Mouse (Mus musculus): ENCODE measurements at regions not wholly inside any gene's neighbourhood (a gene's known extent, or its start where the extent isn't known, plus 50 kb on each side); places are given as distances from the start of the nearest gene placed in this dataset.
A peak's percentile ranks its signal among the peaks of the same experiment; 100 is the strongest.

DNA sequence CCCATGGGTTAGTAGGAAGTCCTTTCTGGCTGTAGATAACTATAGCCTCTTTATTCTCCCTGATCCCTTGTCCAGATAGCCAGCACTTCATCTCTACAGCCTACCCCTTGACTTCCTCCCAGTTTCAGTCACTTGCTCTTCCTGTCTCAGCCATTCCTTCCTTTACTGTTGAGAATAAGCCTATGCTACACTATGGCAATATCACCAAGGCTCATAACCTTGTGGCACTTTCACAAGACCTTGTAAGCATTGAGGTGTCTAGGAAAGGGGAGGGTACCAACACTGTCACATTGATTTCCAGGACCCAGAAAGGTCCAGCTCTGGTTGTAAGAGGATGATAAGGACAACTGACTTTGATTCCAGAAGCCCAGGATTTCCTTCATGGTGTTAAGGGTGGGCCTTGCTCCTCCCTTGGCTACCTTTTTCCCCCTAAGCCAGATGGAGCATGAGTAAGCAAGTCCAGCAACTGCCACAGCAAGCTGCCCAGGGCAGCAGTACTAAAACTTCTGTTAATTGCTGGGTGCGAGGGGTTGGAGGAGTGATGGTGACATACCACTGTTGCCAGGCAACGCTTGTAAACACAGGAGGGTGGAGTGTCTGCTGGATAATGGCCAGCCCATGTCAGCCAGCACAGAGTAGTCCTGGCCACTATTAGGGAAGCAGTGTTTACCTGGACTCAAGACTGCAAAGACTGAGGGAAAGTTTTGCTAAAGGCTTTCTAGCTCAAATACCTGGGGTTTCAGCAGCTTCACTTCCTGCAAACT, 75.7 kb downstream of the Ankrd16 start:
- 13% methylated on average over 2 of the region's 2 CpGs for WGBS (ENCODE audit: insufficient replicate concordance)
- Histone ChIP-seq H3K27ac (replicated peaks) (no peak overlapping the region), H3K9me3 (replicated peaks) (no peaks in the 10 kb centered on the region), H3K27me3 (no peaks in the 10 kb centered on the region), H3K9ac (no peak overlapping the region), H3K4me1 (replicated peaks) (no peaks in the 10 kb centered on the region), H3K36me3 (replicated peaks) (no peaks in the 10 kb centered on the region), H3K4me3 (replicated peaks) (no peak overlapping the region), H3K4me2 (no peak overlapping the region)
- no peak for ATAC-seq (ENCODE audit: insufficient read depth)

GRCm38 (mm10) chr2:11869983-11870382, 92.3 kb downstream of the Ankrd16 start:
- Histone ChIP-seq H3K4me1 (replicated peaks) (no peaks in the 10 kb centered on the region), H3K4me3 (replicated peaks) (no peak overlapping the region), H3K4me2 (no peak overlapping the region), H3K9ac (no peak overlapping the region), H3K27me3 (no peaks in the 10 kb centered on the region), H3K9me3 (replicated peaks) (no peaks in the 10 kb centered on the region), H3K27ac (replicated peaks) (no peak overlapping the region), H3K36me3 (replicated peaks) (no peaks in the 10 kb centered on the region)
- no peak for ATAC-seq (ENCODE audit: insufficient read depth)
- 21% methylated on average over 2 of the region's 2 CpGs for WGBS (ENCODE audit: insufficient replicate concordance)

DNA sequence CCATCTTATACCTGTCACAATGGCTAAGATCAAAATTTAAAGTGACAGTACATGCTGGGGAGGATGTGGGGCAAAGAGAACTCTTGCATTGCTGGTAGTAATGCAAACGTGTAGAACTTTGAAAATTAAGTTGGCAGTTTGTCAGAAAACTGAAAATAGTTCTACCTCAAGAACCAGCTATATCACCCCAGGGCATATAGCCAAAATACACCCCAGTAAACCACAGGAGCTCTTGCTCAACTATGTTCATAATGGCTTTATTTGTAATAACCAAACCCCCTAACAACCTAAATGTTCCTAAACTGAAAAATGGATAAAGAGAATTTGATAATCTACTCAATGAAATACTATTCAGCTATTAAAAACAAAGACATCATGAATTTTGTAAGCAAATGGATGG, 102.3 kb downstream of the Ankrd16 start:
- H3K4me1 ChIP-seq (replicated peaks): no peaks in the 10 kb centered on the region
- no peaks in the 10 kb centered on the region for H3K9me3 ChIP-seq (replicated peaks)
- no peaks in the 10 kb centered on the region for H3K27me3 ChIP-seq
- 8% methylated on average over 1 of the region's 1 CpGs for WGBS (ENCODE audit: insufficient replicate concordance)
- H3K9ac ChIP-seq: no peak overlapping the region
- H3K36me3 ChIP-seq (replicated peaks): no peaks in the 10 kb centered on the region
- no peak overlapping the region for H3K27ac ChIP-seq (replicated peaks)
- H3K4me3 ChIP-seq (replicated peaks): no peak overlapping the region
- H3K4me2 ChIP-seq: no peak overlapping the region
- ATAC-seq (ENCODE audit: insufficient read depth): no peak

DNA sequence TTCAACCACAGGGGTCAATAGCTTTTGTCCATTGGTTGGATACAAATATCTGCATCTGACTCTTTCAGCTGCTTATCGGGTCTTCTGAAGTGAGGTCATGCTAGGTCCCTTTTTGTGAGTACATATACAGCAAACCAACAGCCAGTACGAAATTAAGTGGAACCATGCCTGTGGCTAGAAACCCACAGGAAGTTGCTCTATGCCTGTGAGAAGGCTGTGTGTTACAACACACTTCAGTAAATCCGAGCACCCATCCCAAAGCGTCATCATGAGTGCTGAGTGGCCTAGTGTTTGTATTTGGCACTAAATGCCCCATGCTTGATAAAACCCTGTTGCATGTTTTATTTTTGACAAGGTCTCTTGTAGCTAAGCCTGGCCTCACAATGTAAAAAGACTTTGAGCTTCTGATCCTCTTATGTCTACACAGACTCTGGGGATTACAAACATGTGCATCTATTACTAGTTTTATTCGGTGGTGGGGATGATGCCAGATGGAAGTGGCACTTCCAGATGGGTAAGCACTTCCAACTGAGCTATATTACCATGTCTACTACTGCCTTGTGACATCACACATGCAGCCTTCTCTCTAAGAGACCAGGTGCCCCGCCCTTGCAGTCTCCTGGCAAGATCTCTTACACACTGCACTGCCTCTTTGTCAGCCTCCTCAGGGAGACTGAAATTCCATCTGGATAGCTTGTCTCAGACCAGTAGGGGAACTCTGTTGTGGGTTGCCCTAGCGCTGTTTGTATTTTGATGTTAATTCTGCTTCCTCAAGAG, 117.3 kb downstream of the Ankrd16 start:
- Histone ChIP-seq H3K4me2 (no peak overlapping the region), H3K27me3 (no peaks in the 10 kb centered on the region), H3K9me3 (replicated peaks) (no peaks in the 10 kb centered on the region), H3K9ac (no peak overlapping the region), H3K4me3 (replicated peaks) (no peak overlapping the region), H3K36me3 (replicated peaks) (no peaks in the 10 kb centered on the region), H3K4me1 (replicated peaks) (no peaks in the 10 kb centered on the region), H3K27ac (replicated peaks) (no peak overlapping the region)
- ATAC-seq (ENCODE audit: insufficient read depth): no peak
- 31% methylated on average over 7 of the region's 7 CpGs for WGBS (ENCODE audit: insufficient replicate concordance)

GRCm38 (mm10) chr2:11899698-11900660, 122.3 kb downstream of the Ankrd16 start:
- Histone ChIP-seq H3K4me3 (replicated peaks) (no peak overlapping the region), H3K27me3 (no peaks in the 10 kb centered on the region), H3K27ac (replicated peaks) (no peak overlapping the region), H3K36me3 (replicated peaks) (no peaks in the 10 kb centered on the region), H3K9me3 (replicated peaks) (no peaks in the 10 kb centered on the region), H3K4me2 (no peak overlapping the region), H3K9ac (no peak overlapping the region), H3K4me1 (replicated peaks) (no peaks in the 10 kb centered on the region)
- WGBS (ENCODE audit: insufficient replicate concordance): 63% methylated on average over 11 of the region's 11 CpGs
- ATAC-seq (ENCODE audit: insufficient read depth): no peak

GRCm38 (mm10) chr2:11914782-11915181, 137.1 kb downstream of the Ankrd16 start:
- no peak overlapping the region for H3K9ac ChIP-seq
- H3K4me3 ChIP-seq (replicated peaks): no peak overlapping the region
- no peaks in the 10 kb centered on the region for H3K27me3 ChIP-seq
- ATAC-seq (ENCODE audit: insufficient read depth): peak; percentile 81
- WGBS (ENCODE audit: insufficient replicate concordance): 42% methylated on average over 1 of the region's 1 CpGs
- no peaks in the 10 kb centered on the region for H3K36me3 ChIP-seq (replicated peaks)
- no peak overlapping the region for H3K4me2 ChIP-seq
- H3K27ac ChIP-seq (replicated peaks): no peak overlapping the region
- no peaks in the 10 kb centered on the region for H3K4me1 ChIP-seq (replicated peaks)
- no peaks in the 10 kb centered on the region for H3K9me3 ChIP-seq (replicated peaks)

DNA sequence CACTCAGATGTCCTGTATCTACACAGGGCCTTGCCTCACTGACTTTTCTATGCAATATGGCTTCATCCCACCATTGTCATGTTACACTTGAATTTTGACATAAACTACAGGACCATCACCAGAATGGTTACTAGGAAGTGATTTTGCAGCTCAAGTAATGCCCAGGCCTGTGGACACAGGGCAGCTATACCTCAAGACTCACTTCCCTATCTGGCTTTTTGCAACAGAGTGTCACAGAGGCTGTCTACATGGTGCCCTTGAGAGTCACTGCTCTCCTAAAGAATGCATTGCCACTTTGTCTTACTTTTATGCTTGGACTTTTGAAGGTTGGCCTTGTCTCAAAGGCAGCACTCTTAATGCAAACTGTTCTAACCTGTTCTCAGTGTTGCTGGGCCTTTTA, 139.7 kb downstream of the Ankrd16 start:
- no peak overlapping the region for H3K4me3 ChIP-seq (replicated peaks)
- H3K36me3 ChIP-seq (replicated peaks): no peaks in the 10 kb centered on the region
- no peak overlapping the region for H3K4me2 ChIP-seq
- no peak overlapping the region for H3K9ac ChIP-seq
- no peaks in the 10 kb centered on the region for H3K9me3 ChIP-seq (replicated peaks)
- no peak for ATAC-seq (ENCODE audit: insufficient read depth)
- H3K4me1 ChIP-seq (replicated peaks): no peaks in the 10 kb centered on the region
- H3K27ac ChIP-seq (replicated peaks): no peak overlapping the region
- H3K27me3 ChIP-seq: no peaks in the 10 kb centered on the region

DNA sequence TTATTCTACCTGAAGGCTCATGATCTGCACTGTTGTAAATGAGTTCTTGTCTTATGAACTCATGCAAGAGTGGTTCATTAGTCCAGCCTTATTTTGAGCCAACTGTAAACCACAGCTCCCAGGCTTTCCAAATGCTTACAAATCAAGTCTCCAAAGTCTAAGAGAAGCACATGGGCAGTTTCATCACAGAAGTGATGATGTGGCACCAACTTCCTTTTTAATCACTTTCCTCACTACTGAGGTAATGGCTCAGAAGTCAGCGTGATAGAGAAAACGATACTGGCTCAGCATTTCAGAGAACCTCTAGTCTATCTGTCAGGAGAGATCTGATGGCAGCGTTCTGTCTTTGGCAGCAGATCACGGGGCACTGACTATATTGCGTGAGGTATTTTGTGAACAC, 140.4 kb downstream of the Ankrd16 start:
- H3K9me3 ChIP-seq (replicated peaks): no peaks in the 10 kb centered on the region
- 63% methylated on average over 5 of the region's 5 CpGs for WGBS (ENCODE audit: insufficient replicate concordance)
- H3K27me3 ChIP-seq: no peaks in the 10 kb centered on the region
- H3K27ac ChIP-seq (replicated peaks): no peak overlapping the region
- H3K9ac ChIP-seq: no peak overlapping the region
- no peak overlapping the region for H3K4me3 ChIP-seq (replicated peaks)
- ATAC-seq (ENCODE audit: insufficient read depth): no peak
- no peaks in the 10 kb centered on the region for H3K36me3 ChIP-seq (replicated peaks)
- H3K4me2 ChIP-seq: no peak overlapping the region
- no peaks in the 10 kb centered on the region for H3K4me1 ChIP-seq (replicated peaks)

DNA sequence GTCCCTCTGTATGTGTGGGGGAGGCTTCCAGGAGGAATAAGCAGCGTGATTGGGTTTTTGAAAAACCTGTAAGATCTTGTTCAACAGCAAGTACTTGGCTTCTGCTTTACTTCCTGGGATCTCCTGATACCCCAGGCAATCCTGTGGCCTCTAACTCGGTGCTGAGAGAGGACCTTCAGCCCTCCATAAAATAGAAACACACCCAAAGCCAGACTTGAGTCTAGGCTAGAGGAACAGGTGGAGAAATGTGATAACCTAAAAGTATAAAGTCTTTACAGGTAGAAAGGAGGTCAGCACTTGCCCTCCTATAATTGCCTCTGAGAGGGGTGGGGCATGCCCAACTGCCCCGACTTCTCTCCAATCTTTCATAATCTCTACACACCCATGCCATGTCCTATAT, 183.1 kb downstream of the Ankrd16 start:
- Histone ChIP-seq H3K9ac (no peak overlapping the region), H3K27ac (replicated peaks) (no peak overlapping the region), H3K4me3 (replicated peaks) (no peak overlapping the region), H3K36me3 (replicated peaks) (no peaks in the 10 kb centered on the region), H3K4me1 (replicated peaks) (no peaks in the 10 kb centered on the region), H3K4me2 (no peak overlapping the region), H3K27me3 (no peaks in the 10 kb centered on the region), H3K9me3 (replicated peaks) (no peaks in the 10 kb centered on the region)
- no peak for ATAC-seq (ENCODE audit: insufficient read depth)
- 47% methylated on average over 3 of the region's 3 CpGs for WGBS (ENCODE audit: insufficient replicate concordance)

DNA sequence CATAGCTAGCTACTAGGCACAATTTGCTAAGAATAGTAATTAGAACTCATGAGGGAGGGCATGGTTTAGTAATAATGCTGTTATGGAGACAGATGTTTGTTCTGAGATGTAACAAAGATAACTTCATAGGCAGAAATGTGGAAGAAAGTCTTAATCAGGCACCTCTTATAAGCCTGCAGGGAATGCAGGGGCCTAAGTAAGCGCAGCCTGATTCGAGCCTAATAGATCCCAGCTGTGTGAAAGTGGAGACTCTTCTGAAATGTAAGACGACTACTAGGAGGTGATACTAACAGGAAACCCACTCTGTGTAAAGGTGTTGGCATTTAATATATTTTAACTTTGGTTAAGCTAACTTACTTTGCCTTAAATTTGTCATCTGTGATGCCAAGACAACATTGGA, 187.7 kb downstream of the Ankrd16 start:
- no peaks in the 10 kb centered on the region for H3K9me3 ChIP-seq (replicated peaks)
- H3K4me3 ChIP-seq (replicated peaks): no peak overlapping the region
- 59% methylated on average over 3 of the region's 3 CpGs for WGBS (ENCODE audit: insufficient replicate concordance)
- ATAC-seq (ENCODE audit: insufficient read depth): no peak
- no peaks in the 10 kb centered on the region for H3K27me3 ChIP-seq
- no peak overlapping the region for H3K4me2 ChIP-seq
- no peak overlapping the region for H3K9ac ChIP-seq
- H3K4me1 ChIP-seq (replicated peaks): no peaks in the 10 kb centered on the region
- no peak overlapping the region for H3K27ac ChIP-seq (replicated peaks)
- H3K36me3 ChIP-seq (replicated peaks): no peaks in the 10 kb centered on the region

- Histone ChIP-seq H3K27ac (replicated peaks) (no peak overlapping the region), H3K27me3 (no peaks in the 10 kb centered on the region), H3K9ac (no peak overlapping the region), H3K36me3 (replicated peaks) (no peaks in the 10 kb centered on the region), H3K4me3 (replicated peaks) (no peak overlapping the region), H3K9me3 (replicated peaks) (no peaks in the 10 kb centered on the region), H3K4me2 (no peak overlapping the region), H3K4me1 (replicated peaks) (no peaks in the 10 kb centered on the region)
- no peak for ATAC-seq (ENCODE audit: insufficient read depth)
- WGBS (ENCODE audit: insufficient replicate concordance): 46% methylated on average over 2 of the region's 2 CpGs
Measured at GRCm38 (mm10) chr2:11967001-11967400, 189.3 kb downstream of the Ankrd16 start.
